Mouse (Mus musculus) heart, embryonic 12.5 days (tissue): ENCODE data around the gene Pnliprp1. TPM values are rescaled to one million over a fixed set of nuclear protein-coding genes. Genes with fewer than 3 reads are reported as not detected.

ENCODE experiments used
- ATAC-seq: fragments of 200-750 bp; cut with Nextera tagmentation; 2 replicates; pipeline ENCODE4 v1.8.0; 2017; ENCODE audit warnings: moderate TSS enrichment, moderate library complexity; ENCODE audit not compliant: insufficient number of reproducible peaks, low FRiP score
- H3K27ac ChIP-seq: fragments of 300-500 bp; sonication (generic); 2 replicates; pipeline ENCODE4 v1.5.1; 2016; ENCODE audit warnings: mild to moderate bottlenecking, moderate library complexity; ENCODE audit not compliant: poor library complexity, severe bottlenecking
- H3K27me3 ChIP-seq: fragments of 300-500 bp; sonication (generic); replicated peaks from 2 replicates; pipeline ENCODE4 v1.6.1; 2016; ENCODE audit warnings: mild to moderate bottlenecking, moderate library complexity
- H3K36me3 ChIP-seq: fragments of 300-500 bp; sonication (generic); 2 replicates; pipeline ENCODE4 v1.6.1; 2016; ENCODE audit warnings: mild to moderate bottlenecking, moderate library complexity
- H3K4me1 ChIP-seq: fragments of 300-500 bp; sonication (generic); replicated peaks from 2 replicates; pipeline ENCODE4 v1.6.1; 2016; ENCODE audit warnings: mild to moderate bottlenecking
- H3K4me2 ChIP-seq: fragments of 300-500 bp; sonication (generic); 2 replicates; pipeline ENCODE4 v1.6.1; 2016; ENCODE audit warnings: mild to moderate bottlenecking, moderate library complexity
- H3K4me3 ChIP-seq: fragments of 300-500 bp; sonication (generic); 2 replicates; pipeline ENCODE4 v1.5.1; 2016; ENCODE audit warnings: mild to moderate bottlenecking
- H3K9ac ChIP-seq: fragments of 300-500 bp; sonication (generic); 2 replicates; pipeline ENCODE4 v1.6.1; 2016; ENCODE audit warnings: mild to moderate bottlenecking, moderate library complexity
- H3K9me3 ChIP-seq: fragments of 300-500 bp; sonication (generic); replicated peaks from 2 replicates; pipeline ENCODE4 v1.6.1; 2016; ENCODE audit warnings: mild to moderate bottlenecking, moderate library complexity
- WGBS: fragments of 180-500 bp; shearing (Covaris S2); methylation state at CpG from one replicate; pipeline ENCODE4 v1.1.7; 2016; 5-methylcytosine and 5-hydroxymethylcytosine counted together
- polyA plus RNA-seq: library from polyadenylated mRNA; unstranded; fragments of >200 nt; fragmentation: Nextera tagmentation; extraction: Ambion mirVana; gene quantifications from 2 replicates; pipeline ENCODE4 v1.2.1, GENCODE M21; 2016

The Pnliprp1 gene
- polyA plus RNA-seq, result 0.31 and 0.52 TPM in 2 replicates

DNA sequence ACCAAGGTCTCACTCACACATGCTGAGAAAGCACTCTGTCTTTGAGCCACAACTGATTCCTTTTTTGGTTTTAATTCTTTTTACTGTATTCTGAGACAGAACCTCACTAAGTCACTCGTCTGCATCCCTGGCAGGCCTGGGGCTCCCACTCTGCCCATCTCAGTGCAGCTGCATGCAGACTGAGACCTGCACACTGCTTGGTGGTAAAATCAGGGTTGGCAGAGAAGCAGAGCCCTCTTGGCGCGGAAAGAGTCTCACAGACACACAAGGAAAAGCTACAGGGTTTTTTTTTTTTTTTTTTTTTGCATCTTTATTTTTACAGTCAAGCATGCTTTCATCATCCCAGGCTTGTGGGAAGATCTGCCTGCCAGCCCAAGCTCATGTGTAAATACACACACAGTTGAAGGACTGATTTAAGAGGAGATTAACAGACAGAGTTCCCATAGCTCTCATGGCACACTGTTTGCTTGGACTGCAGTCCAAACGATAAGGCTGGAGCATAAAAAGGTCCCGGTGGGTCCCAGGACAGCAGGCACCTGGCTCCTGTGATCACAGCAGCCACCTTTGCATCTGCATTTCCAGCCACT, at the start of gene Pnliprp1:
Pnliprp1 (plus strand) TSS at position 443 of the 587 bp plus-strand sequence.
- Histone ChIP-seq H3K4me1 (0 out of 2 replicates have a peak, but pooled peaks cover 8% of the 10 kb centered on the region), H3K4me2 (no peak within 1 kb of the TSS), H3K27ac (no peak within 1 kb of the TSS), H3K9ac (no peak within 1 kb of the TSS), H3K27me3 (0 out of 2 replicates have a peak, but pooled peaks cover 3% of the 10 kb centered on the region), H3K36me3 (no peaks in the 10 kb centered on the region), H3K4me3 (no peak within 1 kb of the TSS), H3K9me3 (no peaks in the 10 kb centered on the region)
- 42% methylated on average over 5 of the region's 5 CpGs for WGBS
- ATAC-seq, result no peak

DNA sequence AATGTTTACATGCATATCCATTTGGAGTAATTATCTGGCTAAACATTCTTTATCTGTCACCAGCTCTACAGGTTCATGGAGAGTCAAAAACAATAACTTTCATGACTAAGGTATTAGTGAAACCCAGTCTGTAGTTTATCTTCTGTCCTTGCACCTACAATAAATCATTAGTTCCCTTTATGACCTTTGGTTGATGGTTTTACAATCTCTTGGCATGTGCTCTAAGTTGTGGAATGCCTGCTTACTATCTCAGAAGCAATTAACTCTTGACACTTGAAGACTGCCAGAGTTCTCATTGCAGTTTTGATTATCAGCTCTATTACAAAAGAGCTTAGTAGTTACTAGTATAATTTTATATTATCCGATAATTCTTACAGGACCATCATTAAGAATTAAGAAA, 39.8 kb upstream of the Pnliprp1 start:
- Histone ChIP-seq H3K9ac (no peak overlapping the region), H3K4me1 (peaks cover 9% of the 10 kb centered on the region; the same call in 1 of the 2 replicates), H3K27ac (no peak overlapping the region), H3K4me3 (no peak overlapping the region), H3K36me3 (no peaks in the 10 kb centered on the region), H3K4me2 (no peak overlapping the region), H3K27me3 (no peaks in the 10 kb centered on the region), H3K9me3 (no peaks in the 10 kb centered on the region)
- WGBS, result 66% methylated on average over 1 of the region's 1 CpGs
- no peak for ATAC-seq

DNA sequence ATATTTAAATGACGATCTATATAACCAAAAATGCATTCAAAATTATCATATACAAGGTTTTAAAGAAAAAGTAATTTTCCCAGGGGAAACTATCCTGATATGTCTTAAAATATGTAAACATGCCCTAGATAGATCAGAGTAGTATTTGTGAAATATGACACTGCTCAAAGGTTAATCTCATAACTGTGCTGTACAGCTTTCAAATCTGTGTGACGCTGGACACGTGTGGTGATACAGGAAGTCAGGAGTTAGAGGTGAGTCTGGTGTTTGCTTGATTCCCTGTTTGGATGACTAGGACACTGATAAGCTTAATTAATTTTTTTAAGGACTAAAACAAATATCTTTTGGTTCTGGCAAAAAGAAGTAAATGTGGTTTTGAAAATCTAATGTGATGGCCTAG, 33.4 kb upstream of the Pnliprp1 start:
- no peak overlapping the region for H3K9ac ChIP-seq
- WGBS, result 75% methylated on average over 3 of the region's 3 CpGs
- no peak for ATAC-seq
- no peak overlapping the region for H3K4me2 ChIP-seq
- H3K27me3 ChIP-seq, result no peaks in the 10 kb centered on the region
- no peak overlapping the region for H3K27ac ChIP-seq
- no peaks in the 10 kb centered on the region; the same call in 1 of the 2 replicates for H3K9me3 ChIP-seq
- no peak overlapping the region for H3K4me3 ChIP-seq
- H3K36me3 ChIP-seq, result no peaks in the 10 kb centered on the region
- peaks cover 9% of the 10 kb centered on the region; the same call in 1 of the 2 replicates for H3K4me1 ChIP-seq

DNA sequence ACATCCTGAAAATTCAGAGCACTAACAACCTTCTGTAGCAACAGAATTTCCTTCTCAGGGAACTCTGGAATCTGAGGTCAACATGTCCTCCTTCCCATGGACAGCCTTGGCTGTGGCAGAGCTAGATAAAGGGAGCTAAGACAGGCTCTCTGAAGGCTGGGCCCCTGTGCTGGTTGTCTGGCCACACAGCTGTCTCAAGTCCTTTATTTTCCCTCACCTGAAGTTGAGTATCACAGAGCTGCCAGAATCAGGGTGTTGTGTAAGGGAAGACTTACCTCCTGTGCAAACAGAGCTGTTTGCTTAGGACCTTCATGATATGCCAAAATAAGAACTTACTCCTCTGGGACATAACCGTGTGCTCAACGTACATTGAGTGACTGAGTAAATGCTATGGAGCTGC, 32.5 kb upstream of the Pnliprp1 start:
- H3K9ac ChIP-seq, result no peak overlapping the region; the same call in 1 of the 2 replicates
- 74% methylated on average over 2 of the region's 2 CpGs for WGBS
- H3K27me3 ChIP-seq, result no peaks in the 10 kb centered on the region
- no peak overlapping the region for H3K4me3 ChIP-seq
- peaks cover 9% of the 10 kb centered on the region; the same call in 1 of the 2 replicates for H3K4me1 ChIP-seq
- H3K27ac ChIP-seq, result no peak overlapping the region
- H3K36me3 ChIP-seq, result no peaks in the 10 kb centered on the region
- ATAC-seq, result no peak
- H3K9me3 ChIP-seq, result no peaks in the 10 kb centered on the region; the same call in 1 of the 2 replicates
- H3K4me2 ChIP-seq, result no peak overlapping the region

DNA sequence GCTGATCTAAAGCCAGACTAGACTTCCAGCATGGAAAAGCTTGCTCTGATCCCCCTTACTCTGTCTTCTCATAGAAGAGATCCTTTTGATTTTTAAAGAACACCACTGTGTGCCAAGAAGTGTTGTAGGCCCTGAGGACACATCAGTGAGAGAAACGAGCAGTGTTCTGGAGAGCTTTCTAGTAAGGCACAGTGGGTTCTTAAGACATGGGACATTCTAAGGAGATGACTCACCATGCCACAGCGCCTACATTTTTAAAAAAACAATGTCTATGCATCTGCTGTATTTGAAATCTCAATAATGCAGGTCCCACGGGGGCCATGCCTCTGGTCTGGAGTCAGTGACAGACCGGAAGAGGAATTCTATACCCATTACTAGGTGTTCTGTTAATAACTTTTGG, 24.1 kb upstream of the Pnliprp1 start:
- 61% methylated on average over 4 of the region's 4 CpGs for WGBS
- Histone ChIP-seq H3K36me3 (no peaks in the 10 kb centered on the region), H3K27ac (no peak overlapping the region)

DNA sequence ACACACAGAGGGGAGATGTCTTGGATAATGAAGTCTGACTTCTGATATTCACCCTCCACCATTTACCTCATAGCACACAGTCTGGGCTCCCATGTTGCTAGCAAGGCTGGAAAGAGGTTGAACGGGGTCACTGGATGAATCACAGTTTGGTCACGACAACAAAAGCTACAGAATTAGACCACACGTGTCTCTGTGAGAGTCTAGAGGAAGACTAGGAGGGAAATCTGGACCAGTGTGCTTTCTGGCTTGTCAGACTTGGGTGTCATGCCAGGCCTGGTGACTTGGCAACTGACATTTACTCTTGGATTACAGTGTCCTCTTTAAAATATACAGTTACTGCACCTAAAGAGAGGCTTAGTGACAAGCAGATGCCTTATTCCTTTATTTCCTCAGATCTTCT, 20.1 kb upstream of the Pnliprp1 start:
- no peak overlapping the region for H3K9ac ChIP-seq
- ATAC-seq, result no peak
- no peaks in the 10 kb centered on the region for H3K36me3 ChIP-seq
- no peaks in the 10 kb centered on the region for H3K4me1 ChIP-seq
- 74% methylated on average over 3 of the region's 3 CpGs for WGBS
- H3K9me3 ChIP-seq, result no peaks in the 10 kb centered on the region
- no peaks in the 10 kb centered on the region for H3K27me3 ChIP-seq
- H3K4me2 ChIP-seq, result no peak overlapping the region
- H3K4me3 ChIP-seq, result no peak overlapping the region
- no peak overlapping the region for H3K27ac ChIP-seq

More for the DNA sequence above, 24.1 kb upstream of the Pnliprp1 start:
- H3K4me3 ChIP-seq, result no peak overlapping the region
- no peaks in the 10 kb centered on the region for H3K27me3 ChIP-seq
- H3K4me2 ChIP-seq, result no peak overlapping the region
- no peak for ATAC-seq
- no peaks in the 10 kb centered on the region for H3K4me1 ChIP-seq
- H3K9me3 ChIP-seq, result no peaks in the 10 kb centered on the region
- H3K9ac ChIP-seq, result no peak overlapping the region

DNA sequence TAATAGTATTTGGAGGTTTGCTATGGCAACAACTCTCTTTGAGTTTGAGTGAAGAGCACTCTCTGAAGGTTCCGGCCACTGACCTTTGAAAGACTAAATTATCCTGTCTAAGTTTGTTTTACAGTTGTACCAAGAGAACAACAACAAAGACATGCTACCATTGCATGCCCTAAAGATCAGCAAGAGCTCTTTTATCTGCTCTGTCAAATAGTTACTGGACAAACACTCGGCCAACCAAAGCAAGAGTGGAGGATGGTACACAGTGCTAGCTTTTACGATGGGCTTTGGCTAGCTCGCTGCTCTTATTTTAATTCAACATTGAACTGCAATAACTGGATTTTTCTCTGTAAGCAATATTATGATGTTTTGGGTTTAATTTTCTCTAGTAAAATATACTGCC, 10.8 kb upstream of the Pnliprp1 start:
- H3K9ac ChIP-seq, result no peak overlapping the region
- H3K27ac ChIP-seq, result no peak overlapping the region
- H3K36me3 ChIP-seq, result no peaks in the 10 kb centered on the region
- no peak overlapping the region for H3K4me2 ChIP-seq
- H3K4me3 ChIP-seq, result no peak overlapping the region
- no peaks in the 10 kb centered on the region for H3K9me3 ChIP-seq
- ATAC-seq, result no peak
- H3K27me3 ChIP-seq, result no peaks in the 10 kb centered on the region
- 81% methylated on average over 4 of the region's 4 CpGs for WGBS
- no peaks in the 10 kb centered on the region for H3K4me1 ChIP-seq

DNA sequence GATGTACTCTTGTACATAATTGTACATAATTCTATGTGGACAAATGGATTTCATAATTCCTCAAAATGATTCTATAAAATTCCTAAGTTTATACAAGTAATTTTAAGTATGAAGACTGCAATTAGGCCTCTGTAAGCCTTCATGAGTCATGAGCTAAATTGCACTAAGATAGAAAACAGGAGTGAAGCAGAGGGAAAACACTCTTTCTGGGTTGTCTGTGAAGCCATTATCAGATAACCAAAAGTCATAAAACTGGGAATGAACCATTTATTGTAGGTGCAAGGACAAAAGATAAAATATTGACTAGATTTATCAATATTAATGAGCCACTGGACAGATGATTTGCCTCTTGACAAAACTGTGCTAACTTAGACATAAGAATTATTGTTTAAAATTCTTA, 8.2 kb upstream of the Pnliprp1 start:
- H3K4me1 ChIP-seq, result no peaks in the 10 kb centered on the region
- no peak overlapping the region for H3K9ac ChIP-seq
- H3K36me3 ChIP-seq, result no peaks in the 10 kb centered on the region
- ATAC-seq, result no peak
- H3K4me2 ChIP-seq, result no peak overlapping the region
- no peak overlapping the region for H3K4me3 ChIP-seq
- H3K27ac ChIP-seq, result no peak overlapping the region
- no peaks in the 10 kb centered on the region for H3K9me3 ChIP-seq
- no peaks in the 10 kb centered on the region for H3K27me3 ChIP-seq

DNA sequence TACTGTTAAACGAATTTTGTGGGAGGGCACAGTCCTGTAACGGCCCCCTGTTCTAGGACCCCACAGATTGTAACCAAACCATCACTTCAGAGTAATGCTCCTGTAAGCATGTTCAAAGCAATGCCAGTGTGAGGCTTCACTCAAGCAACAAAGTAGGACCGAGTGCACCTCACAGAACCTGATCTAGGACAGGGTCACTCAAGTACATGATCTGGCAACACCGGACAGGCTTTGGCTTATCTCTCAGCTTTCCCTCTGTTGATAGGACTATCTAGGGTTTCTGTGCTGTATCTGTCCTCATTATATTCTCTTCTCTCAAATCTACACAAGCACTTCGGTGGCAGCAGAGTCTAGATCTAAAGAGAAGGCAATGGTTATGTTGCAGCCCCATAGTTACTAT, 2.1 kb upstream of the Pnliprp1 start:
- no peak overlapping the region for H3K4me2 ChIP-seq
- no peak overlapping the region for H3K9ac ChIP-seq
- no peak overlapping the region for H3K27ac ChIP-seq
- H3K36me3 ChIP-seq, result no peaks in the 10 kb centered on the region
- H3K9me3 ChIP-seq, result no peaks in the 10 kb centered on the region
- H3K4me1 ChIP-seq, result 0 out of 2 replicates have a peak, but pooled peaks cover 8% of the 10 kb centered on the region
- H3K27me3 ChIP-seq, result no peaks in the 10 kb centered on the region
- WGBS, result 57% methylated on average over 5 of the region's 5 CpGs
- ATAC-seq, result no peak
- H3K4me3 ChIP-seq, result no peak overlapping the region

DNA sequence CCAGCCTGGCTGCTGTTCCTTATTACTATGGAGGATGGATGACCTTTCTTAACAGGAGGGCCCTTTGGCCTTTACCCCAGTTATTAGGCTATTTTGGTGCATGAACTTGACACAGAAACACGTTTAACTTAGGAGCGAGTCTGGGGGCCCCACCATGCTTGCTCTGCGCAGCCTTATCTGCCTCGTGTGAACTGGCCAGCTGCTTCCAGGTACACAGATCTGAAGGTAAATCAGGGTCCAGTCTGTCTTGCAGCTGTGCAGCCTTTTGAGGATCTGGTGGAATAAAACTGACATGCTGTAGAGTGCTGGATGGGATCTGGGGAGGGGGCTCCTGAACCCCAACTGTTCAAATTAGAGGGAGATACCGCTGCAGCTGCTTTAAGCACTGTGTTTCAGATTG, 931 bp upstream of the Pnliprp1 start:
- H3K27me3 ChIP-seq, result 0 out of 2 replicates have a peak, but pooled peaks cover 2% of the 10 kb centered on the region
- ATAC-seq, result no peak
- H3K27ac ChIP-seq, result no peak overlapping the region
- no peak overlapping the region for H3K4me3 ChIP-seq
- no peaks in the 10 kb centered on the region for H3K36me3 ChIP-seq
- no peak overlapping the region for H3K4me2 ChIP-seq
- no peak overlapping the region for H3K9ac ChIP-seq
- 0 out of 2 replicates have a peak, but pooled peaks cover 8% of the 10 kb centered on the region for H3K4me1 ChIP-seq
- whole genome bisulfite sequencing, result 65% methylated on average over 5 of the region's 5 CpGs
- H3K9me3 ChIP-seq, result no peaks in the 10 kb centered on the region

DNA sequence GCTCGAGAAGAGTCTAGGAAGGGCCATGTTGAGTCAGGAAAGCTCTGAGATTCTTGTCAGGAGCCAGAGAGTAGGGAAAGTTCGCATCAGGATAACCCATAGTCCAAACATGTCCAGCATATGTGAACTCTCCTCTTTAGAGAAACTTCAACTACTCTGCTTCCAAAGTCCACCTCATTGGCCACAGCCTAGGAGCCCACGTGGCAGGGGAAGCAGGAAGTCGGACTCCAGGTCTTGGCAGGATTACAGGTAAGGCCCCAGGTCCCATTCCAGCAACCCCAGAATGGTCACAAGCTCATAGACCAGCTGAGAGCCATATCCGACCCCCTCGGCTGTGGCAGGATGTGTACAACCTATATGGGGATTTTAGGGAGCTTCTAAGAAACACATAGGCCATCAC, 4.5 kb downstream of the Pnliprp1 start:
- WGBS, result 73% methylated on average over 6 of the region's 6 CpGs
- Histone ChIP-seq H3K36me3 (no peaks in the 10 kb centered on the region), H3K9me3 (no peaks in the 10 kb centered on the region), H3K27ac (no peak overlapping the region), H3K9ac (no peak overlapping the region), H3K4me1 (no peaks in the 10 kb centered on the region), H3K4me3 (no peak overlapping the region), H3K4me2 (no peak overlapping the region), H3K27me3 (0 out of 2 replicates have a peak, but pooled peaks cover 3% of the 10 kb centered on the region)
- no peak for ATAC-seq

DNA sequence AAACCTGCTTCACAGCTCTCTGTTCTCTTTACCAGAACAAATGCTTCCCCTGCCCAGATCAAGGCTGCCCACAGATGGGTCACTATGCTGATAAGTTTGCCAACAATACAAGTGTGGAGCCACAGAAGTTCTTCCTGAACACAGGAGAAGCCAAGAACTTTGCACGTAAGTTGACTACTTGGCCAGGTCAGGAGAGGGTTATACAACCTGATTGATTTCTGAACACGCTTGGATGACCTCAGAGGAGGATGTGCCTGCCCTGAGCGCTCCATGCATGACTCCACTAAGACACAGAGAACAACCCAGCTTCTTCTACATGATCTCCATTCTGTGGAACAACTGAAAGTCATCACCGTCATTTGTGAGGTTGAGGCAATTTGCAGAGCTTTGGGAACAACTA, 9.4 kb downstream of the Pnliprp1 start:
- Histone ChIP-seq H3K27me3 (no peaks in the 10 kb centered on the region), H3K9ac (no peak overlapping the region), H3K36me3 (no peaks in the 10 kb centered on the region), H3K27ac (no peak overlapping the region), H3K4me2 (no peak overlapping the region), H3K9me3 (no peaks in the 10 kb centered on the region), H3K4me3 (no peak overlapping the region), H3K4me1 (no peaks in the 10 kb centered on the region)
- no peak for ATAC-seq
- 81% methylated on average over 4 of the region's 4 CpGs for WGBS
